Mouse (Mus musculus): ENCODE measurements at regions not wholly inside any gene's neighbourhood (a gene's known extent, or its start where the extent isn't known, plus 50 kb on each side); places are given as distances from the start of the nearest gene placed in this dataset.

DNA sequence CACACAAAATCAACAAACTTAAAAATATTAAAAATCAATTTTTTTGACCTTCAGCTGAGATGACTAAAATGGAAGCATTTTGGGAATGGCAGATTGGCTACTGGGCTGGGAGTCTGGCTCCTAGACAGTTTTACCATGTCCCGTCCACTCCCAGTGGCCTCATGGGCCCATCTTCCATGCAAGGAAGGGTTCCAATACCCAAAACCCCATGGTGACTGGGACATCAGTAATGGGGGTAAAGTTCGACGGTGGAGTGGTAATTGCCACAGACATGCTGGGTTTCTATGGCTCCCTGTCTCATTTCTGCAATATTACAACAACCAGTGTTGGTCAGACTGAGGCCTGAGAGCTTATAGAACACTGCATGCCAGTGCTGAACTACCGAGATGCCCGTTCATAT, 82.2 kb downstream of the Il20rb start:
- no peak for DNase-seq

DNA sequence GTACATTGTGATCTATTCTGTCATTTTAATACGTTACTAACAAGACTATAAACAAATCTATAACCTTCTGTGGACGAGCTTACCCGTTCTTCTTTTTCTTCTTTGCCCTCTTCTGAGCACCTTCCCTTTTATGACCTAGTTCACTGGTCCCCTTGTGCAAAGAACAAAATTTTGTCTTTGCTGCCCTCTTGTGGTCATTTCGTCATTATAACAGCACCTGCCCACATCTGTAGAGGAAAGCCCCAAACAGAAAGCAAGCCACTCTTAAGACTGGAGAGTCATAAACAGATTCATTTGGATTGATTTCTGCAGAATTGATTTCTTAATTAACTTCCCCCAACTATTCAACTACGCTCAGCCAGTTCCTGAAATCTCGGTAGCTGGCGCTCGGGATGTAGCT, 86.2 kb downstream of the Il20rb start:
- peak; percentile 32 for DNase-seq

DNA sequence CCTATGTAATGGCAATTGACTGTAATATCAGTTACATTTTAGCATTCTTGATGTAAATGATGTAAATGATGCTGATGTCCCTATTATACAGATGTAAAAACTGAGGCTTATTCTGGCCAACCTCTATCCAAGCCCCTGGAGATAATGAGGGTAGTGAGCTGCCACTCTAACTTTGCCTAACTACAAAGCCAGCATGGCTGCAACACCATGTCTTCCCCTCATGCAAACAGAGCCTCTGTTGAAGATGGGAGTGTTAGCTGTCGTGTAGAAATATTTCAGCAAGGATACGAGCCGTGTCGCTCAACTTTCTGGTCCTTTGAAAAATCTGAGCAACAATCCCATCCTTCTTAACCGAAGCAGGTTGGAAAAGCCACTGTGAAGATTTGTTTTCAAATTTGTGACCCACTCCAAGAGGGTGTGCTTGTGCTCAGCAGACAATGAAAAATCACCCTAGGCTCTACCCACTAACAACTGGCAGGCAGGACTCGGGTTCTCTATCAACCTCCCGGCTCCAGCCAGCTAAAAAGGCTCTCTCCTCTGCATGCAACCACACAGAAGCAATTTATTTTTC, 90.2 kb downstream of the Il20rb start:
- DNase-seq = no peak

DNA sequence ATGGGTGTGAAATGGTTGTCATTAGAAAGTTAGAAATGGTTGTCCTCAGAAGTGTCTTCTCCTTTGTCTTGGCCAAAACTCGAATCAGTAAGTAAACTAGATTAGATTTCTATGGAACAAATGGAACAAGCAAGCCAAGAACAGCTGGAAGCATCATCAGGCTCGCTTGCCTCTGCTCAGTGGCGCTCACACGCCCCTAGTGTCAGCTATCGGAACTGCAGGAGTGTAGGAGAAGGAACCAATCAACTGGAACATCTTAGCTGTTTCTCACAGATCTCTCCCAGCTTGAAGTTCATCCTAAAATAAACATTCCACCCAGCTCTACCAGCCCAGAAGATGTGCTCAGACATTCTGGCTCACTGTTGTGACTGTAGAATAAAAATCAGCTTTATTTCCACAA, 90.9 kb downstream of the Il20rb start:
- DNase-seq = peak; percentile 52

DNA sequence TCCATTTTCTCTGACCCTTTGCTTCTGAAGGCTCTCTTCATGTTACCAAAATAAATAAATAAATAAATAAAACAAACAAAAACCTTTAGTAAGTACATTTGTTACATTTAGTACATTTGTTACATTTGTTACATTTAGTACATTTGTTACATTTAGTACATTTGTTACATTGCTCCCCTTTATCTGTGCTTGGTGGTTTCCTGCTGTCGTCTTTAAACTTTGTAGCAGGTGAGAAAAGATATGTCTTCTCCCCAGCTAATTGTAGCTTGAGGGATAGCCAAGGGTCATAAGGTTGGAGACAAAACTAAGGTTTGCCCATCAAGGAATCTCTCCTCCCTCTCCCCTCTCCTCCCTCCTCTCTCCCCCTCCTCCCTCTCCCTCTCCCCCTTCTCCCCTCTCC, 92.0 kb downstream of the Il20rb start:
- DNase-seq = no peak

DNA sequence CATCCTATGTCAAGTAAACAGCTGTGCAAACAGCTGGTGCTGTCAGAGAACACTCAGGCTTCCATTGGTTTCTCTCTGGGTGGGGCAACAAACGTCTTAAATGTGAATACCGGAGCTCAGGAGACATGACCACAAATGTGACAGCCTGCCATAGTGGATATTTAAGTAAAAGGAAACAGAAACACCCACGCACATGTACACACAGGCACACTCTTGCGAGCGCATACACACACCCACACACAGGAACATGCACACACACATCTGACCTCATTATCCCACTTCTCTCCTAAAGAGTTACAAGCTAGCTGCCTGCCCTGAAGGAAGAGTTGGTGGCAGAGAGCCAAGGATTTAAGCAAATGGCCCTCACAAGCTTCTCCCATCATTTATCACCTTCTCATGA, 92.4 kb downstream of the Il20rb start:
- no peak for DNase-seq

DNA sequence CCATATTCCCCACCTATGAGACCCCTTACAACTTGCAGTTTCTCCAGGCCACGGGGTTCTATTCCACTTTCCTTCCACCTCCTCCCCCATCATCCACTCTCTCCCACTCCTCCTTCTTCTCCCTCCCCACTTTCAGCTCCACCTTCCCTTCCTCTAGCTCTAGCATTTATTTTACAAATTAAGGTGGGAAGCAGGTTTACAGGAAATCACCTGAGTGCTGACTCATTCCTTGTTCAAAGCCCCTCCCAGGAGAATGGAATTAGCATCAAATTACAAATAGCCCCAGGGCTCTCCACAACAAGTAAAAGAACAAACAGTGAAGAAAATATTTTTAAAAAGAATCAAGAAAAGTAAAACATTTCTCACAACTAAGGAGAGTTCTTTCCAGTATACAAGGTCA, 94.3 kb downstream of the Il20rb start:
- DNase-seq = no peak

DNA sequence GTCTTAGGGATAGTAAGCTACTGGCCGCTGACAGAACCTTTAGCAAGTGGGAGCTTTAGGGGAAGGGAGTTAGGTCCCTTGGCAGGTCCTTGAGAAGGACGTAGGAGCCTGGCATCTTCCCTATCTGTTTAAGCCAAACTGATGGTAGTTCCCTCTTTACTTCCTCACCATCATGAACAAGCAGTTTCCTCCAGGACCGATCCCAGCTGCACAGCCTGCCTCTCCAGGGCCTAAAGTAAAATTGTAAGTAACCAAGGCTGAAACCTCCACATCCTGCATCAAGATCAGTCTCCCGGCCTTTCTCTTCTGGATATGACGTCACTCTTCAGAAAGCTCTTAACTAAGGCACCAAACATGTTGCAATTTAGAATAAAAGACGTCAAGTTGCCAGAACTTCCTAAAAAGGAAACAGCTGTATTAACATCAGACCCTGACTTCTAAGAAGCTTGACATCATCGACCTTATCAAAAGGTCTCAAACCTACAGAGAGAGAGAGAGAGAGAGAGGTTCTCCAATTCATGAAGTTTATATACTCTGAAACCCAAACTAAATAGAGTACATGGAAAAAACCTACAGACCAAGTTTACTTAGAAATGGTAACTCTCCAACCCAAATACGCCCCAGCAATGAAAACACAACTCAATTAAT, 94.9 kb downstream of the Il20rb start:
- no peak for DNase-seq

DNA sequence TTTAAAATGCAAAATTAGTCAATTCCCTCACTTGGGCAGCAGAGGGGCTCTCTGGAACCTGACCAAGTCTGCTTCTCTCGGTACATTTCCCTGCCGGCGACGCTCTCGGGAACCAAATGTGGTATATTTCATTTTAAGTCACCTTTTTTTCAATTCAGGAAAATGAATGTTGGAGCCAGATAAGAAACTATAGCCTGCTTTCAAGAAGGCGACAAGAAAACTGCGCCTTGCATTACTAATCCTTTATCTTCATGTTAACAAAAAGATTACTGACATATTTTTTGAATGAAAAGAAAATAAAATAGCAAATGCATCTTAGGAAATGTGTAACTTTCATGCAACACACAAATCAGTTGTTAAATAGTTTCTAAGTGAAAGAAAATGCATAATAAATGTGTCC, 98.2 kb downstream of the Il20rb start:
- DNase-seq = no peak

DNA sequence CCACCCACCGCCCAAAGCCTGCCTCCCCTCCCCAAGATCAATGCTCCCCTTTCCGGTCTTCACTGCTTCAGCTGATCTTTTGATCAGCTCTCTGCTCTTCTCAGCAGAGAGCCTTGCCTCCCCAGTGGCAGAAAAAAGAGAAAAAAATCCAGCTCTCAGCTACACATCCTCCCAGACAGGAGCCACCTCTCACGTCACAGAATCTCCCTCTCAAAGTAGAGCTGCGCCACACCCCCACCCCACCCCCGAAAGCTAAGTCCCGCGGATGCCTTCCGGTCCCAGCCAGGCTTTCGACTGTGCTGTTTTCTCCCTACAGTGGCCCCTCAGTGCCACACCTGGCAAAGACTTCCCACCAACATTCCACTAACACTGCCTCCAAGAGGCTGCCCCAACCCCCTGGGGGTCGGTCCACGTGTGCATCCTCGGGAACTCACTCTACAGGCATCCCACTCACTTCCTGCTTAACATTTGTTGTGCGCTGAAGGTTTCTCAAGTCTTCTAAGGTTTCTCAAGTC, 99.4 kb downstream of the Il20rb start:
- no peak for DNase-seq

DNA sequence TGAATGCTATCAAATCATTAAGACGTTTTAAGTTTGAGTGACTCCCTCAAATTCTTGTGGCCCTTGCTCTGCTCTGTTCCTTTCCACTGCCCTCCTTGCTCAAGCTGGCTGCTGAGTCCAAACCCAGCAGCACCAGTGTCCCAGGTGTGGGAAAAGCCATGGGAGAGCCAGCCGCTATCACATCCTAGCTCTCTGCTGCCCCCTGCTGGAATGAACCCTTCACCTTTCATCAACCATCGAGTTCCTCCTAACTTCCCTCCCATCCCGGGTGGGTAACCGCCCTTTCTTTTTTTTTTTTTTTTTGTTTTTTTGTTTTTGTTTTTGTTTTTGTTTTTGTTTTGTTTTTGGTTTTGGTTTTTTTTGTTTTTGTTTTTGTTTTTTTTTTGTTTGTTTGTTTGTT, 104.1 kb downstream of the Il20rb start:
- peak; percentile 43 for DNase-seq

DNA sequence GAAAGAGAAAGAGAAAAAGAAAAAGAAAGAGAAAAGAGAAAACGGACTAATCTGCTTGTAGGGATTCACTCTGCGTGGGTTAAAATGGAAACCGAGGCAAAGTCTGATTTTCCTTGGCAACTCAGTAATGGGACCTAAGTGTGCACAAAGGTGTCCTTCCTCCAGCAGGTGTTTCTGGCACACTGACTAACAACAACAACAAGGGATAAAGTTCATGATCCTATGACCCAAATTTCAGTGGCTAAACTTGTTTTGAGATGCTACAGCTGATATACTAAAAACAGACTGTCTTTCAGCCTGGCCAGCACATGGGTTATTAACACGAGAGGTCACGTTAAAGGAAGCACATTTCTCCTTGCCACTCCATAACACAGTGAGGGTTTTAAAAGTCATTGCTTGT, 116.7 kb downstream of the Il20rb start:
- DNase-seq = no peak

DNA sequence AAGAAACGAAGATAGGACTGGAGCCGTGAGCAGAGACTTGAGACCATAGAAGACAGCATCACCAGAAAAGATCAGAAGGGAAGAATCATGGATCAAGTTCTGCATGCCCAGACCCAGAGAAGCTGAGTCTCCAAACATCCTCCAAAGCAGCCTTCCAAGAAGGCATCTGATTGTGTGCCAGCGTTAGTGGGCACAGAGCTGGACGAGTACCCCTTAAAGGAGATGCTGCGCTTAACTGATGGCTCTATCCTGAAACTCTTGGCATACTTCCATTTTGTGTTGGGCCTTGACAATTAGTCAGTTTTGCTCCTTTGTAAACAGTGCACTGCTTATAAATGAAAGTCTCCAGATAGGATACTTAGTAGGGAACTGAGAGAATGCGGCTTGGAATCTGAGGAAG, 119.8 kb downstream of the Il20rb start:
- no peak for DNase-seq

DNA sequence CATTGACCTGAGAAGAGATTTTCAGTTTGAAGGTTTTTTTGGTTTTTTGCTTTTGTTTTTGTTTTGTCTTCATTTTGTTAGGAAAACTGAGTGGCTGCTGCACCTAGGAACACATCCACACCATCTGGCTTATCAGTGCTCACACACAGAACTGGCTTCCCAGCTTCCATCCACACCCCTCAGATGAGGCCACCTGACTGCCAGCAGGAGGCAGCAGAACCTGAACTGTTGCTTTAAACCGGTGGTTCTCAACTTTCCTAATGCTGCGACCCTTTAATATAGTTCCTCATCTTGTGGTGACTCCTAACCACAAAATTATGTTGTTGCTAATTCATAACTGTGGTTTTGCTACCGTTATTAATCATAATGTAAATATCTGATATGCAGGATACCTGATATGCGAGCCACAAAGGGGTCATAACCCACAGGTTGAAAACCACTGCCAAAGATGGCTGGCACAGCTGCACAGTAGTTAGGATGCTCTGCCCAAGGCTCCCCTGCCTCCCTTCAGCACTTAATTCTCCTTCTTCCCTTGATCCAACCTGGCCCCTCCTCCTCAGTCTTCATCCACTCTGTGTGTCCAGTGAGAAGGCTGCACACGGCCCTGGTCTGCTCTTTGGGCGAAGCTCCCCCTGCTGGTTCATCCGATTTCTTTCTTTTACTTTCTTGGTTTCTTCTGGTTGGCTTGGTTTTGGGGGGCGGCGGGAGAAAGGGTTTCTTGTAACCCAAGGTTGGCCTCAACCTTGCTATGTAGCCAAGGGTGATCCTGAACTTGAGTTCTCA, 126.5 kb downstream of the Il20rb start:
- DNase-seq = no peak

DNA sequence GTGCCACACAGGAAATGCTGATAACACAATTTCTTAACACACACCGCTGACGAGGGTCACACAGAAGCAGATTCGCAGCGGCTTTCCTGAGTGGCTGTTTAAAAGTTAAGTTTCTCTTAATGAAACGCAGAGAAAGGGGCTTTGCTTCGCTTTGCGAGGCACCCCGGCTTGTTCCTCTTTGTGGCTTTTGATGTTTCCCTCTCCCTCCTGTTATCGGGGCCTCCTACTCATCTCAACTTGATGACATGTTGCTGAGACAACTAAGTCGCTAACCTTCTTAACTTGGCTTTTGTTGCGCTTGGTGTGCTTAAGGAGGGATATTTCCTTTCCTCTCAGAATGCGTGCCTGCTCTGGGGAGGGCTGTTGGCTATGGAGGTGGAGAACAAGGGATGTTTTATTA, 129.0 kb downstream of the Il20rb start:
- DNase-seq = no peak

DNA sequence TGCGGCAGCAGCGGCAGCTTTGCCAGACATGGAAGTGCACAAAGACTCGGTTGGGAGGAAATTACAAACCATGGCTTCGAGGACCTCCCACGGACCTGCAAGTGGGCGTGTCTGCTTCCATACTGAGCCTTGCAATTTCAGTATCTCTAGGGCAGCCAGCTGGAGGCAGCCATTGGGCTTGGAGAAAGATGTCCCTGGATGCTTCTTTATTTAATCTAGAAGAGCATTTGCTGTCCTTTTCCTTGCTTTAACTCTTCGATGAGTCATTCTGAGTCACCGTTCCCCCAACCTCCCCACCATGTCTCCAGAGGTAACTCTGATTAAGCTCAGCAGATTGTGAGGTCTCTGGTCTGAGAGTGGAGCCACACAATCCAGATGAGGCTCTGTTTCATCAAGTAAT, 145.8 kb downstream of the Il20rb start:
- no peak for DNase-seq

DNA sequence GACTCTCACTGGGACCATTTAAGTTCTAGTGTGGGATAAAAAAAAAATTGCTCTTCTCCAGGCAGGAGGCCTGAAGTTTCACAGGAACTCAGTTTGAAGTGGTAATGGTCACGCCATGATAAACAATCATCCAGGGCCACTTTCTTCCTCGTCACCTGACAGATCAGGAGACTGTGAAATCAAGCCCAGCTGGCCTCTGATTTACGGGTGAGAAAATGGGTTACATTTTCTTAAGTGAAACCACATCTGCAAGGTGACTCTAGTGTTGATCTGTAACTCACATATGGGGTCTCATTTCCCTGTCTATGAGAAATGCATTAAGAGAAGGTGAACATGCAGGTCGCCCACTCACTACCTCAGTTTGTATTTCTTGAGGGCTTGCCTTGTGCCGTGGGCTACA, 178.8 kb downstream of the Il20rb start:
- DNase-seq = no peak

DNA sequence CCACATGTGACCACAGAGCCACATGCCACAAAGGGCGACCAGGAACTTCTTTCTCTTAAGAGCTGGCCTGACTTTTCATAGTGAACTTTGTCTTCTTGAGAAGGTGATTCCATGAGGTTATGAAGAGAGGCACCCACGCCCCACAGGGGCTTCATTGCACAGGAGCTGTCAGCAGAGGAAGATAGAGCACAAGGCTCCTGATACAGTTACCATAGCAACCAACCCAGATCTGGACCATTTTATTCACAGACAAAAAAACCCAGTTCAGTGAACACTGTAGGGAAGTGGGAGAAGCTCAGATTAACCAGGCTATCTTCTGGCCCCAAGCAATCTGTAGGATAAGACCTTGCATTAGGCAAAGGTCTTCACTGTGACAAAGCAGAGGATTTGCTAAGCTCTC, 179.2 kb downstream of the Il20rb start:
- DNase-seq = no peak

DNA sequence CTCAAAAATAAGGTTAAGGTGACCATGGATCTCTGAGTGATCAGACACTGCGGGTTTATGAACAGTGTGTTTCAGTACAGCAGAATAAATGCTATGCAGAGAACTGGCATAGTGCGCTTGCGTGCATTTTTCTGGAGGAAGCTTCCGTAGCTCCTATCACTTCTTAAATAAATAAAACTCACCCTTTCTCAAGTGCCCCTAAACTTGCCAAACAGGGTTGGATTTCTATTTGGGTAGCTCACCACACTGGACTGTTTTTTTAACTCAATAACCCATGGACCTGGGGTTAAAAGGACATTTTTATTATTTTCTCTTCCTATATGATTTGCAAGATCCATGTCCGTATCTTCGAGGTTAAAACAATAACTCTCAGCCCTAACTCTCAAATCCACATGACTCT, 182.8 kb downstream of the Il20rb start:
- no peak for DNase-seq

DNA sequence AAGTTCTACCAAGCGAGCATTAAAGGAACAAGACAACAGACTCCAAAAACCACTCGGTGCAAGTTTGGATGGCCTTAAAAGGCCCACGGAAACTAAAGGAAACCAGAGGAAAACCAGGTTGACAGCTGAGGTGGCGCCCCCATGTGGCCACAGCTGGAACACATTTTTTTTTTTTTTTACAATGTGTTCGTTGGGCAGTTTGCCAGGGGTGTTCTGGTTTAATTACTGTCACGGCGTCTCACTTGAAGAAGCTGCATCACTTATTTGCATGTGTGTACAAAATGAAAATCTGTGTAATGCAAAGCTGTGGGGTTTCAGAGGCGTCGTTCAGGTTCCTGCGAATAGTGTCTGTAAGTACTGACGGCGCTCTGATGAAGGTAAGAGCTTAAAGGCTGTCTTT, 185.0 kb downstream of the Il20rb start:
- no peak for DNase-seq

DNA sequence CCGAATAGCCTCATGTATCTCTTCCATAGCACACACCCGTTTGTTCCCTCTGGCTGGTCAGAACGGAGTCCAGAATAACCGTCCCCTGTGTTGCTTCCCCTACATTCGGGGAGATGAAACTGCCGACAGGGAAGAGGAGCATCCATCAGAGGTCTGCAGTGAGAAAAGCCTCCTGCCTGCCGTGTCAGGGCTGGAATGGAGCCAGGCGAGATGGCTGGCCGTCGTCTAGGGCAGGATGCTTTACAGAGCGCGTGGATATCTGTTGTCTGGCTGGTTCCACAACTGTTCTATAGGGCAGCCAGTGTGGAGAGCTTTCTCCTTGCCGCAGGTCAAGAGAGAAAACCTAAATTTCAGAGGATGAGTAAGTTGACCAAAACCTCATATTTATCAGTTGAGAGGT, 209.2 kb downstream of the Il20rb start:
- no peak for DNase-seq

DNA sequence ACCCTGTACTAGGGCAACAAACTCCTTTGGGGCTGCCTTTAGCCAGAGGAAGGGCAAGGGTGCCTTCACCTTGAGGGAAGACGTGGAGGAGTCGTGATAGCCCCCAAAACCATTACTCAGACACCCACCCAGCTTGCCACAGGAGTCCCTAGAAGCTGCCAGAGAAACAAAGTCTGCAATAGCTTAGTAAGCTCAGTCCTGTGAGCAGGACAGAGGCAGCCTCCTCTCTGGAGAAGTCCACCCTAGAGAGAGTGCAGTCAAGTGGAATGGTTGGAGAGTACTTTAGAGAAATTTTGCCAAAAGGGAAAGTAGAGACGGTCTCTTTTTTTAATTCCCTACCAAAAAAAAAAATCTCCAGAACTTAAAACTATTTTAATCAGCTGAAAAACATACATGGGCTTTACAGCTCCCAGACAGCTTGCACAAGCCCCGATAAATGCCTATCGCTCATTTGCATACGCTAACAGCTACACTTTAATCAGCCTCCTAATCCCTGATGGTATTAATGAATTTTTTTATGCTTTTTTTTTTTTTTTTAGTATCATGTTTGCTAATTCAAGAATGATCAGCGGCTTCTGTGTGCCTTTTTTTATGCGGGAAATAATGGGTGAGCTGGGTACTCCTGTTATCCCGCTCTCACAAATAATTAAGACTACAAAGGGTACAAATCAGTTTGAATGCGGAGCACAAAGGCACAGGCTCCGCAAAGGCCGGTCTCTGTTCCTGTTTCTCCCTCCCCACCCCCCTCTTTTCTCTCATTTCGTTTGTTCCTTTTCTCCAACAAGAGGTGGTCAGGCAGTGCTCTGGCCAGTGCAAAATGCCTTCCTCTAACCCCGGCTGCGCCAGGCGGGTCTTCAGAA, 219.8 kb downstream of the Il20rb start:
- DNase-seq = no peak

DNA sequence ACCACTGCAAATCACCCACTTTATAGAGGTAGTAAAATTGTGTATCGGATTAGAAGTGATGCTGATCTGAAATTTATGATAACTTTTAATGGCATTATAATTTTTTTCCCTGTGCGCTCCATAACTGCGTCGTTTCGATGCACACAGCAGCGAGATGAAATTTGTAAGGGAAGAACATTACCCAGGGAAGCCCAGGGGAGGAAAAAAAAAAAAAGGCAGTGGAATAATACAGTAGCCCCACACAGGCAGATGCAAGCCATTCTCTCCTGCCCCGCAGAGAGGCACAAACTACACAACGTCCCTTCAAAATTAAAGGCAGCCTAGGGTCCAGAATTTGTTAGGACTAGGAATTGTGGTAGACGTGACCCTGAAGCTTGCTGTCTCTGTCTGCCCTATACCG, 234.2 kb downstream of the Il20rb start:
- DNase-seq = no peak

Data from cerebellum, adult 8-10 months (tissue).